Mouse (Mus musculus): Measurements from ENCODE around the gene Scimp. TPM values are rescaled to one million over a fixed set of nuclear protein-coding genes. Genes with fewer than 3 reads are reported as not detected.

Scimp gene
- total RNA-seq, 2 experiments from 2014 or later: 0.65 to 2.6 TPM

Other genes starting within 250 kb of the Scimp start
- 20.6 and 21.3 TPM in 2 replicates for gene Mink1, start 249.7 kb downstream of the Scimp start, total RNA-seq (2015)
- 12.7 and 17.5 TPM in 2 replicates for gene Mink1, start 249.7 kb downstream of the Scimp start, total RNA-seq (2017)
- not detected in 2 replicates for gene 4930544D05Rik, start 196.7 kb downstream of the Scimp start, total RNA-seq (2015)
- not detected in 2 replicates for gene 4930544D05Rik, start 196.7 kb downstream of the Scimp start, total RNA-seq (2017)
- 0.36 TPM in 1 of 2 replicates, not detected in the other for gene Chrne, start 193.4 kb downstream of the Scimp start, total RNA-seq (2015)
- 0.41 and 1.2 TPM in 2 replicates for gene Chrne, start 193.4 kb downstream of the Scimp start, total RNA-seq (2017)
- 0.20 and 0.23 TPM in 2 replicates for gene Gp1ba, start 173.5 kb downstream of the Scimp start, total RNA-seq (2015)
- 0.04 TPM in 1 of 2 replicates, not detected in the other for gene Gp1ba, start 173.5 kb downstream of the Scimp start, total RNA-seq (2017)
- gene Rnf167, start 165.4 kb downstream of the Scimp start, total RNA-seq (2015): 75.6 and 82.1 TPM in 2 replicates
- 57.4 and 60.0 TPM in 2 replicates for gene Rnf167, start 165.4 kb downstream of the Scimp start, total RNA-seq (2017)
- gene Slc25a11, start 165.1 kb downstream of the Scimp start, total RNA-seq (2015): 78.9 and 93.0 TPM in 2 replicates
- 63.4 and 66.1 TPM in 2 replicates for gene Slc25a11, start 165.1 kb downstream of the Scimp start, total RNA-seq (2017)
- 1,800 and 1,907 TPM in 2 replicates for gene Pfn1, start 157.9 kb downstream of the Scimp start, total RNA-seq (2015)
- 869 and 896 TPM in 2 replicates for gene Pfn1, start 157.9 kb downstream of the Scimp start, total RNA-seq (2017)
- gene Eno3, start 155.4 kb downstream of the Scimp start, total RNA-seq (2015): 6.3 and 7.8 TPM in 2 replicates
- gene Eno3, start 155.4 kb downstream of the Scimp start, total RNA-seq (2017): 5.9 and 8.2 TPM in 2 replicates
- 78.5 and 83.3 TPM in 2 replicates for gene Spag7, start 143.2 kb downstream of the Scimp start, total RNA-seq (2015)
- gene Spag7, start 143.2 kb downstream of the Scimp start, total RNA-seq (2017): 67.0 and 83.5 TPM in 2 replicates
- gene Camta2, start 124.5 kb downstream of the Scimp start, total RNA-seq (2015): 24.5 and 27.0 TPM in 2 replicates
- 6.4 and 12.5 TPM in 2 replicates for gene Camta2, start 124.5 kb downstream of the Scimp start, total RNA-seq (2017)
- gene Inca1, start 112.4 kb downstream of the Scimp start, total RNA-seq (2015): not detected in 2 replicates
- gene Inca1, start 112.4 kb downstream of the Scimp start, total RNA-seq (2017): 0.57 TPM in 1 of 2 replicates, not detected in the other
- 6.7 and 7.7 TPM in 2 replicates for gene Kif1c, start 112.0 kb downstream of the Scimp start, total RNA-seq (2015)
- 17.4 and 21.6 TPM in 2 replicates for gene Kif1c, start 112.0 kb downstream of the Scimp start, total RNA-seq (2017)
- gene Zfp3, start 48.4 kb downstream of the Scimp start, total RNA-seq (2015): 1.9 and 4.8 TPM in 2 replicates
- 2.1 and 2.8 TPM in 2 replicates for gene Zfp3, start 48.4 kb downstream of the Scimp start, total RNA-seq (2017)
- gene Rabep1, start 32.2 kb upstream of the Scimp start, total RNA-seq (2015): 18.6 and 18.9 TPM in 2 replicates
- 47.8 and 55.9 TPM in 2 replicates for gene Rabep1, start 32.2 kb upstream of the Scimp start, total RNA-seq (2017)
- 102 and 116 TPM in 2 replicates for gene Nup88, start 157.4 kb upstream of the Scimp start, total RNA-seq (2015)
- 108 and 110 TPM in 2 replicates for gene Nup88, start 157.4 kb upstream of the Scimp start, total RNA-seq (2017)
- 38.4 and 58.3 TPM in 2 replicates for gene Rpain, start 157.6 kb upstream of the Scimp start, total RNA-seq (2015)
- 14.7 and 19.2 TPM in 2 replicates for gene Rpain, start 157.6 kb upstream of the Scimp start, total RNA-seq (2017)
- gene C1qbp, start 170.4 kb upstream of the Scimp start, total RNA-seq (2015): 112 and 122 TPM in 2 replicates
- 18.3 and 25.8 TPM in 2 replicates for gene C1qbp, start 170.4 kb upstream of the Scimp start, total RNA-seq (2017)
- gene Dhx33, start 191.9 kb upstream of the Scimp start, total RNA-seq (2015): 5.1 and 8.4 TPM in 2 replicates
- 10.7 and 17.0 TPM in 2 replicates for gene Dhx33, start 191.9 kb upstream of the Scimp start, total RNA-seq (2017)
- 30.2 and 31.4 TPM in 2 replicates for gene Mis12, start 207.0 kb upstream of the Scimp start, total RNA-seq (2015)
- gene Mis12, start 207.0 kb upstream of the Scimp start, total RNA-seq (2017): 43.4 and 60.9 TPM in 2 replicates
- gene Derl2, start 207.3 kb upstream of the Scimp start, total RNA-seq (2015): 33.5 and 40.9 TPM in 2 replicates
- gene Derl2, start 207.3 kb upstream of the Scimp start, total RNA-seq (2017): 44.4 and 47.7 TPM in 2 replicates
- gene 6330403K07Rik, start 220.9 kb upstream of the Scimp start, total RNA-seq (2015): not detected in 2 replicates
- not detected in 2 replicates for gene 6330403K07Rik, start 220.9 kb upstream of the Scimp start, total RNA-seq (2017)

All from megakaryocyte, adult 5-6 weeks (primary cell).